Mouse (Mus musculus): ENCODE measurements at regions not wholly inside any gene's neighbourhood (a gene's known extent, or its start where the extent isn't known, plus 50 kb on each side); places are given as distances from the start of the nearest gene placed in this dataset.

GRCm38 (mm10) chr4:142671872-142672458, 432.8 kb upstream of the Kazn start:
- TF ChIP-seq CTCF (conservative IDR thresholded peaks at IDR 0.05; ENCODE audit: insufficient read depth, insufficient read length, low read depth, low read length) = no peak
- no peak for TF ChIP-seq POLR2A (IDR thresholded peaks at IDR 0.05; ENCODE audit: low read depth, low read length)
